Mouse (Mus musculus) frontal cortex, adult 2 months (tissue): Measurements from ENCODE around the gene C1qtnf12. TPM values are rescaled to one million over a fixed set of nuclear protein-coding genes. Genes with fewer than 3 reads are reported as not detected.

Experiments used
- DNase-seq, 2 experiments: peaks; one replicate each; pipeline ENCODE4 v3.0.0; 2022; ENCODE audit warnings: low spot score in 1 of 2; ENCODE audit errors: extremely low spot score in 1 of 2
- polyA plus RNA-seq: library from polyadenylated mRNA; depleted of rRNA; stranded (reverse); fragments of >200 nt; gene quantifications from 2 replicates; pipeline ENCODE4 v1.2.3, GENCODE M21; 2012; rRNA removed

C1qtnf12 gene
- 14.3 and 17.1 TPM in 2 replicates for polyA plus RNA-seq

DNA sequence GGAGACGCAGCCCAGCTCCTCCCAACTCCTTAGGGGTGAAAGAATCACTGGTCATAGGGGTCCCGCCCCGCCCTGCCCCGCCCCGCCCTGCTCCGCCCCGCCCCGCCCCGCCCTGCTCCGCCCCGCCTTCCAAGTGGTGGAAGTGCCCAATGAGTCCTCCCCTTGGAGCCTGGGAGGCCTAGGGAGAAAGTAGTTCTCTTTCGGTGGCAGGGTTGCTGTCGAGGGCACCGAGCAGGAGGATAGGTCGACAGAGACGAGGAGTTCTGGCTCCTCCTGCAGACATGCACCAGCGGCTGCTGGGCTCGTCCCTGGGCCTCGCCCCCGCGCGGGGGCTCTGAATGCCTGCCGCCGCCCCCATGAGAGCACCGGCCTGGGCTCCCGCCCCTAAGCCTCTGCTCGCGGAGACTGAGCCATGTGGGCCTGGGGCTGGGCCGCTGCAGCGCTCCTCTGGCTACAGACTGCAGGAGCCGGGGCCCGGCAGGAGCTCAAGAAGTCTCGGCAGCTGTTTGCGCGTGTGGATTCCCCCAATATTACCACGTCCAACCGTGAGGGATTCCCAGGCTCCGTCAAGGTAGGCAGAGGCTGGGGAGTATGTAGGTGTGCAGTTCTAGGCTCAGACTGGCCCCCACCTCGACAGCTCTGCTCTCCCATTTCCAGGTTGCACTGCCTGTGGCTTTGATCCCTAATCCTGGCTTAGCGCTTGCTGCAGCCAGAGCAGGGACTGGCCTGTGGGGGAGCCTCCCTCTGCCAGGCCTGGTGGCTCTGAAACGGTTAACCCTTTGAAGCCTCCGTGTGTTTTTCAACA, at the start of gene C1qtnf12:
Gene C1qtnf12 (plus strand): TSS at position 152 of the 805 bp plus-strand sequence.
- DNase-seq, result peak in 1 of 2 experiments; percentile 51

DNA sequence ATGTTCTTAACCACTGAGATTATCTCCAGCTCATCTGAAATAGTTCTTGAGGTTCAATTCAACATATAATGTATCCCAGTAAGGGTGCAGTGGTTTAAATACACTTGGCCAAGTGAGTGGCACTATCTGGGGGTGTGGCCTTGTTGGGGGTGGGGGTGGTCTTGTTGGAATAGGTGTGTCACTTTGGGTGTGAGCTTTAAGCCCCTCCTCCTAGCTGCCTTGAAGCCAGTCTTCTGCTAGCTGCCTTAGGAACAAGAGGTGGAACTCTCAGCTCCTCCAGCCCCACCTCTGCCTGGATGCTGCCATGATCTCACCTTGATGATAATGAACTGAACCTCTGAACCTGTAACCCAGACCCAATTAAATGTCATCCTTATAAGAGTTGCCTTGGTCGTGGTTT, 30.1 kb upstream of the C1qtnf12 start:
- DNase-seq, result no peak

DNA sequence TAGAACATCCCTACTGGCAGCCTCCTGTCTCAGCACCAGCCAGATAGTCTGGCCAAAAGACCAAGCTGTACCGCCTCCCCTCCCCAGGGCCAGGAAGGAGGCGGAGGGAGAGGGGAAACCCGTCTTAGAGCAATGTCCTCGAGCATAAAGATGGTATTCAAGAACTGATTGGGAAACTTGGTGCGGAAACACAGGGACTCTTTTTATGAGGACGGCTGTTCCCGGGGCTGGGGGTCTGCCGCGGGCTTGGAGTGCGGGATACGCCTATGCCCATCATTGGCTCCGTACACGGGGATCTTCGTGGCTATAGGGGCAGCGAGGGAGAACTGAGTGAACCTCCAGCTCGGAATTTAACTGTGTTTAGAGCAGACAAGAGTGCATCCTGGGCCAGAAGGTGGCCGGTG, 19.1 kb upstream of the C1qtnf12 start:
- peak in 1 of 2 experiments; percentile 39 for DNase-seq

DNA sequence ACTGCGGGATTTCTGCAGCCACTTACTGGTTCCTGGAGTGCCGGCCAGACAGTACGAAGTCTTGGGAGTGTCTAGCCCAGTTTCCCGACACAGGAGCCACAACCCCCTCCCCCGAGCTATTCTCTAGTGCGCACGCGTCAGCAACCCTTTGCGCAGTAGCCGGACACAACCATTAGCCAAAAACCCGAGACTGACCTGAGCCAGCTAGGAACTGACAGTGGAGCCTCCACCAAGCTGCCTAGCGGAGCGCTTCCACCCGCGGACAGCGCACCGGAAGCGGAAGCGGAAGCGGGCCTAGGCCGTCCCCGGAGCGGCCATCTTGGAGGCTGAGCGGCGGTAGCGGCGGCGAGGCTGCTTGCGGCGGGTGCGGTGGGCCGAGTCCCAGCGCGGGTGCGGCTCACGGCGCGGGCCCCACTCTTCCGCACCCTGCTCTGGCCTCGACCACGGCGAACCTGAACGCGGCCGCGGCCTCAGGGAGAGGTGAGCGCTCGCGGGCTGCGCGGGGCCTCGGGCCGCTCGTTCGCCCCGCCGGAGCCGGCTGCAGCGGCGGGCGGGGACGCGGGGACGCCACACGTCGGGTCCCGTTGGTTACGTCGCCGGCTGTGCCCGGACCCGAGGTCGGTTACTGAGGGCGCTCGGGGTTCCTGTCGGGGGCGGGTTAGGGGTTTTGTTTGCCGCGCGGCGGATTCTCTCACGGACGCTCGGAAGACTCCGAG, 18.4 kb upstream of the C1qtnf12 start, which contains the start of gene Ube2j2:
Gene Ube2j2 (plus strand): TSS at position 298 of the 716 bp plus-strand sequence.
- peak; percentile 89 to 98 for DNase-seq

DNA sequence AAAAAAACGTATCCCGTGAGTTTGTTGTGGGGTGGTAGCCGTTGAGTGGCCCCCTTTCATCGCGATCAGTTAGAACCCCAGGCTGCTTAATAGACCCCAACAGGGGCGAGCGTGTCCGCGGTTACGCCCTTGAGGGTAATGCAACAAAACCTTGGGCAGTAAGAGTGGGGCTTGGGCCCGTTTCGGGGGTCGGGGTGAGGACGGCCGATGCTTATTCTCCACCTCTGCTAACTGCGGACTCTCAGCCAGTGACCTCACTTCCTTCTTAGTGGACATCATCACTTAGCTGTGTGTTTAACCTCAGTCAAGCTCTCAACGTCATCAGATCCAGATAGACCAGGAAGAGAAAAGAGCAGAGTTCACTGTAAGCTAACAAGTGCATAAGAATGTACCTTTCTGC, 17.8 kb upstream of the C1qtnf12 start:
- DNase-seq, result no peak

DNA sequence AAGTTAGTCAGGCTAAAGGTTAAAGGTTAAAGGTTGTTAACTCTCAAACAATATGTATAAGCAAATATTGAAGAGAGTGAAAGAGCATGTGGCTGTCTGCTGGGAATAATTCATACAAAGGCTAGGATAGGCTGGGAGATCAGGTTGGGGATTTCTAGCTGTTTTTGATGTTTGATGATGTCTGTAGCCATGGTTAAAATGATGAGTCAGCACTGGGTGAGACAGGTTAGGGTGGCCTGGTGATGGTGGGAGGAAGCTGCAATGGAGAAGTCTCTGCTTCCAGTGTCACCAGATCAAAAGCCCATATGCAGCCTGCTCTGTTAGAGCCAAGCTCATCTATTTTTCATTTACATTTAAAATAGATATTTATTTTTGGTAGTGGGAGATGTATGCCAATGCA, 15.0 kb upstream of the C1qtnf12 start:
- no peak for DNase-seq

DNA sequence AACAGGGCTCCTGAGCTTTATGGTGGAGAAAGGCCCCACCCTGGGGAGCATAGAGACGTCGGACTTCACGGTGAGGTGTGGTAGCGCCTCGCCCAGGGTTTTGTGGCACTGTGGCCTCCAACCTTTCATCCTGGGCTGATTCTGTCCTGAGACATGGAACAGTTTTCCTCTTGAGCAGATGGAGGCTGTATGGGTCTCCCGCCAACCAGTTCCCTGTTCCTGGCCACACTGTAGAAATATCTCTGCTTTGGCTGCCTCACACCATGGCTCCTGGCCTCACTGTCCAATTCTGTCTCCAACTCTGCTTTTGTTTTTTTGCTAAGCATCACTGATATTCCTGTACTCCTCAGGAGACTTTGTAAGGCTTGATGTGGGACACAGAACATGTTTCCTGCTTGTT, 6.6 kb upstream of the C1qtnf12 start:
- no peak for DNase-seq

DNA sequence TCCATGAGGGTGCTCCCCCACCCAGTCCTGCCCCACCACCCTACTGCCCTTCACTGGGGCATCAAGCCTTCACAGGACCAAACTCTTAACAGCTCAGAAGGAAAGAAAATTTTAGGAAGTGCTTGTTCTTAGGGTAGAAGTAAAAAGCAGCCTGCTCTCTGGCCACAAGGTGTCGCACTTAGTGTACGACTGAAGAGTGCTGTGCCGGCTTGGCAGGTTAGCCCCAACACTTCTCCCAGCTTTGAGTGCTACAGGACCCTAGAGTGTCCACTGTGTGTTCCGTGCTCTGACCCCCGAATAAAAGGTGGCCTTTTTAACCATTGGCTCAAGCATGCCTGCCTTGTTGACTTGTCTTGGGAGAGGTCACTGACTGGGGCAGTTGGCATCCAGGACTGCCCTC, 2.8 kb upstream of the C1qtnf12 start:
- DNase-seq, result peak in 1 of 2 experiments; percentile 79

DNA sequence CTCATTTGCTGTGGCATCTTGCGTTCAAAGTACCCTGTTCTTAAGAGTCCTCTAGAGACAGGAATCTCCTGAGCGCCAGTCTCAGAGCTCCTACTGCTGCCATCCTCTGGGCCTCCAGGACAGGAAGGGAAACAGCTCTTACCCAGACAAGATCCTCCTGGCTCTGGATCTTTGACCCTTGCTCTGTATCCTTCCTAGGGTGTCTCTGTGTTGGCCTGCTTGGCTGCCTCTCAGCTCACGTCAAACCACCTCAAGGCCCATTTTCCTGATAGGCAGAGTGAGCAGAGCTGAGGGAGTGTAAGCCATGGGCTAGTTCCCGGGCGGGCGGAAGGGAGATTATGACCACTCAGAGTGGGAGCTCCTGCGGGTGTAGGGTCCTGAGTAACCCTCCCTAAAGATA, 988 bp downstream of the C1qtnf12 start:
- no peak for DNase-seq

DNA sequence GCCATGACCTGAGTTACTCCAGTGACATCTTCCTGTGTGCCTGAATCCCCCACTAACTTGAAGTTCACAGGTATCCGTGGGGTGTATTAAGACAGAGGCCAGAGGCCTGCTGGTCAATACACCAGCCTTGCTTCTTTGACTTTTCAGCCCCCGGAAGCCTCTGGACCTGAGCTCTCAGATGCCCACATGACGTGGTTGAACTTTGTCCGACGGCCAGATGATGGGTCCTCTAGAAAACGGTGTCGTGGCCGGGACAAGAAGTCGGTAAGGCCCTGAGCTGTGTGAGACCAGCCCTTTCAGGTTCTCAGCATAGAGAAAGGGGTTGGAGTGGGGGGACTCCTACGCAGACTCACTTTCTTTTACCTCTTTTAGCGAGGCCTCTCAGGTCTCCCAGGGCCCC, 2.3 kb downstream of the C1qtnf12 start:
- no peak for DNase-seq

DNA sequence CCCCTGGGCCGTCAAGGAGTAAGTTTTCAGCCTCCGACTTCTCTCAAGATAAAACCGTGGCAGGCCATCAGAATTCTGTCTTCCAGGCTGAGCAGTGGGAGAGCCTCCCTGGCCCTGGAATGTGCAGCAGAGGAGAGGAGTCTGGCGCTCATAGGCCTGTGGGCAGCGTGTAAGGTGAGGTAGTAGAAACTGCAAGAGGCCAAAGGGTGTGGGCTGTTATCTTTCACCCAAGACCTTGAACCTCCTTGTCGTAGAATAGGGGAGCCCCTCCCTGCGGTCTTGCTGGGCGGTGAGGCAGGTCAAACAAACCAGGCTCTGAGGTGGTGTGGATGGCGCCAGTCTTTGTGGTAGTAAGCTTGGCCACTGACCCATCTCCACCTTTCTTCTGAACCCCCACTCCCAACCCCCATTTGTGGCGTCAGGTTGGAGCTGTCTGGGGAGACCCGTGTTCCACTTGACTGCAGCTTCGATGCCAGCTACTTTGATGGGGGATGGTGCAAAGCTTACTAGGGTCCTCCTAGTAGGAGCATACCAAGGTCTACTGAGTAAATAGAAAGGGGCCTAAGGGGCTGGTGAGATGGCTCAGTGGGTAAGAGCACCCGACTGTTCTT, 7.0 kb downstream of the C1qtnf12 start:
- no peak for DNase-seq

DNA sequence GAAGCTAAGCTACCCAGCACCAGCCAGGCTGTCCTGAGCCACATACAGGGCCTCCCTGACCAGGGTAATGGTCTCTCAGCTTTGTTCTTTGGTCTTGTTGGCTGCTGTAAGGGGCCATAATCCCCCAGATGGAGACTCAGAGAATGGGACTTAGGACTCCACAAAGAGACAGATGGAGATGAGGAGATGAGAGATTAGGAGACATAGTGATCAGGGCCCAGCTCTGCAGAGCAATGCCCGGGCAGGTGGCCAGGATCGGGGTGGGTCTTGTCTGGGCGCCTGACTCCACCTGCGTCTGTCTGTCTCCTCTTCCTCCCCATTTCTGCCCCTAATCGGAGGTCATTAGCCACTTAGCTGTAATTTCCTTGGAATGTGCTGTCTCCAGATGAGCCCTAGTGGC, 8.2 kb downstream of the C1qtnf12 start:
- no peak for DNase-seq

DNA sequence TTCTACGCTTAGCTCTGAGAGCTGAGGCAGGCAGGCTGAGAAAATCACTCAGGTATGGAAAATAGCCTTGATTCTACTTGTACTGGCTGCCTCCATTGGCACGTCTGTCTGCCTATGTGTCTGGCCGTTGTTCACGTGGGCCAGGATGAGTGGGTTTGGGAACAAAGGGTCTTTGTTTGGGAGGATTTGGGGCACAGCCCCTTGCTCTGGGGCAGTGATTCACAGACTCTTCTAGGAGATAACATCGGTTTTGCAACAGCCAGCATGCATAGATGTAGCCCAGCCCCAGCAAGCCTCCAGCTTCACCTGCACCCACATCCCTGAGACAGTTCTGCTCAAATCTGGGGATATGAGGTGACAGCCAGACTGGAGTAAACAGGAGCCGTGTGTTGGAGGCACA, 10.5 kb downstream of the C1qtnf12 start:
- no peak for DNase-seq

DNA sequence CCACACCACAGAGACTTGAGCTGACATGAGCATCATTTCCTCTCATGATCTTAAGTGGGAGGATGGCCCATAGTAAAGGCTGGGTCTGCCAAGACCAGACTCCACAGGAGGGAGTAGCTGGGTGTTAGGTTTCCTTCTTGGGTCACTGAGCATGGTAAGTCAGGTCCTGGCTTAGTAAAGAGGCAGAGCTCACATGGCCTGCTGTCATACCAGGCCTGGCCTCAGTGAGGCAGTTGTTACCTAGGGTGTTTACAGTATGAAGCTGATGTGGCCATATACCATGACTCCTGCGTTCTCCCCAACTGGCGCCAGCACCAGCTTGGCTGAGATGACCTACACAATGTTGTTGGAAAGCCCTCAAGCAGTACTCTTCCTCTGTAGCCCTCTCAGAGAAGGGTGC, 11.1 kb downstream of the C1qtnf12 start:
- no peak for DNase-seq

DNA sequence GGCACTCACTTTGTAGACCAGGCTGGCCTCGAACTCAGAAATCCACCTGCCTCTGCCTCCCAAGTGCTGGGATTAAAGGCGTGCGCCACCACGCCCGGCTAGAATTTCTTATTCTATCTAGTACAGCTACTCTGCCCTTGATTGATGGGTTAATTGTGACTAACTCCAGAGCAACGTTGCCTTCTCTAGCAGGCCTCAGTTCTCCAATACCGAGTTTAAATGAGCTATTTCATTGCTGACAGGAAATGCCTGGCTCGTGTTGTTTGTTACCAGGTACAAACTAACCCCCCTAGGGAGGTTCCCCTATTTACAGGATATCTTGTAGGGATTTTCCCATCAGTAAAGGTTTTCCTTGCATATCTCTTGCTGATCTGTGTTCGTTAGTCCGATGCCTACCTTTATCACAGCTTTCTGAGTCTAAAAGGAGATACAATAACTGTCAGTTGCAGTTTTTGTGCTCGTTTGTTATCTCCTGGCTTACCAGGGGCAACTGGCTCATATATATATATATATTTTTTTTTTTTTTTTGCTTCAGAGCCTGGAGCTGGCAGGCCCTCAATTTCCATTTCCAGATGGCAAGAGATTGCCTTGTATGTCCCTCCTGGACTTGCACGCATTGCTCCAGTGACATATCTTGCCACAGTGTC, 19.4 kb downstream of the C1qtnf12 start:
- DNase-seq, result no peak

DNA sequence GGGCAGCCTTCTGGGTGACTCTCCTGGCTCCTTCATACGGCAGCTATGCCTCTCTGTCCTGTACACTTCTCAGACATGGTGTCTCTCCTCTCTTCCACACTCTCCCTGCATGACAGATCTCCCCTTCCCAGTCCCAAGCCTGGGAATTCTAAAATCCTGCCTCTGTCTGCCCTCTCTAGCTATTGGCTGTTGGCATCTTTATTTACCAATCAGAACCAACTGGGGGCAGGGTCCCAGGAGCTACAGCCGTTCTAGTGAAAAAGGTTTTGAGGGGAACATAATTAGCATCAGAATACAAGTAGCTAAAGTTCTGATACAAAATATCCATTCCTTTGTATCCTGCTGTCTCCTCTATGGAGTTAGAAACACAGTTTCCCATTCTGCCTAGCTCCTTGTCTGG, 21.7 kb downstream of the C1qtnf12 start:
- no peak for DNase-seq

DNA sequence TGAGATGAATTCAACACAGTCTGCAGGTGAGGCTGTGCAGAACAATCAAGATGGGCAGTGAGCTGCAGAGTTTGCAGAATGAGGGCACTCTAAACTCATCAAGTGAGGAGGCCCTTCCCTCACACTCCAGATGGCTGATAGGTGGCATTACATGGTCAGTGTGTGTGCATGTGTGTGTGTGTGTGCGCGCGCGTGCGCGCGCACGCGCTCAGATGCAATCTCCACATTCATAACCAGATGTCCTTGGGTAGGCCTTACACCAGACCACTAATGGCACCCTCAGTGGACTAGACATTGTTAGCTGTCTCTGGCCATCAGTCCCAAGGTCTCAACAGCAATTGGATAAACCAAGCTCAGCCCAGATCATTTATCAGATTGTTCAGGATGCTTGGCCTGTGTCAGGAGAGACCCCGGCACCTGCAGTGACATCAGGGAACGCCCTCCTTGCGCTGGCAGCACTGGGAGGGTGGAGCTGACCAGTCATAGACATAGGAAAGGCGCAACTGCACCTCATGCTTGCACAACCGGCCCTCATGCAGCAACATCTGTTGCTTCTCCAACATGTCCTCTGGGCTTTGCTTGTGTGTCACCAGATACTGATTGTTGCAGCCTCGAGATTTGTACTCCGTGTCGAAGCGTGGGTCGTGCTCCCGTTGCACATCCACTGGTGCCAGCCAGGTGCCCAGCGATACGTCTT, 29.2 kb downstream of the C1qtnf12 start:
- DNase-seq, result no peak

DNA sequence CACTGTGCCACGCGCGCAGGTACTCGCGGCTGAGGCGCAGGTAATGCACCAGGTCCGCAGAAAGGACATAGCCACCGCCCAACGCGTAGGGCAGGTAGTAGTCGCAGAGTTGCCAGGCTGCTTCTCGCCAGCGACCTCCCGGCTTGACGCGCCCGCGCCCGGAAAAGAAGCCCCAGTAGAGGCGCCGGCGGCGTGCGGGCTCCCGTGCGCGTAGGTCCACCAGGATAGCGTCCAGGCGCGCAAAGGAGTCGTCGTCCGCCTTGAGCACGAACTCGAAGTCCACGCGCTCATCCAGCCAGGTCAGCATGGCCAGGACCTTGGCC, 29.8 kb downstream of the C1qtnf12 start:
- no peak for DNase-seq

DNA sequence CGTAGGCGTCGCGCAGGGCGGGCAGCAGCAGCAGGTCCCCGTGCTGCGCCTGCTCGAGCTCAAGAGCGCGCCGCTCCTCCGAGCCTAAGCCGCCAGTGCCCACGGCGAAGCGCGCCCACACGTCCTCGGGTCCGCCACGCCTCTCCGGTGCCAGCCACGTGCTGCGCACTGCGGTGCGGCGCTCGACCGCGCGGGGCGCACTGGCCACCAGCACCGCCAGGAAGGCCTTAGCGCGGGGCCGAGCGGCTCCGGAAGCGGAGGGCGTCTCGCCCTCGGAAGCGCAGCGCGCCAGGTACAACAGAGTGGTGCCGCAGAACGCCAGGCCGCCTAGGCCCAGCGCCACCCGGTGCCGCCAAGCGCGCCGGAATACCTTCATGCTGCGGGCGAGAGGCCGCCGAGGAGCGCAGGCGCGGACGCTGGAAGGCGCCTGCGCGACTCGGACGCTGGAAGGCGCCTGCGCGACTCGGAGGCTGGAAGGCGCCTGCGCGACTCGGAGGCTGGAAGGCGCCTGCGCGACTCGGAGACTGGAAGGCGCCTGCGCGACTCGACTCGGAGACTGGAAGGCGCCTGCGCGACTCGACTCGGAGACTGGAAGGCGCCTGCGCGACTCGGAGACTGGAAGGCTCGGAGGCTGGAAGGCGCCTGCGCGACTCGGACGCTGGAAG, 30.3 kb downstream of the C1qtnf12 start, which contains the start of the genes B3galt6 and Sdf4:
Gene B3galt6 (minus strand): TSS at position 409 of the 665 bp plus-strand sequence.
Gene Sdf4 (plus strand): TSS at position 632 of the 665 bp plus-strand sequence.
- peak; percentile 51 to 84 for DNase-seq
